Mouse (Mus musculus) embryonic fibroblast, embryonic 13.5 days (primary cell): ENCODE results near the gene Cep250.

Experiments used
- CTCF ChIP-seq: IDR thresholded peaks from 2 replicates; pipeline ENCODE4 v1.5.1; 2011; ENCODE audit warnings: mild to moderate bottlenecking, control low read depth, low read length, moderate library complexity, borderline replicate concordance; ENCODE audit not compliant: insufficient read depth
- POLR2A ChIP-seq: IDR thresholded peaks from 2 replicates; pipeline ENCODE4 v1.6.1; 2011; ENCODE audit warnings: low read depth, mild to moderate bottlenecking, control low read depth, low read length, moderate library complexity

GRCm38 (mm10) chr2:156039390-156039789, 83.1 kb downstream of the Cep250 start:
- TF ChIP-seq CTCF (no peak), POLR2A (no peak)
